Mouse (Mus musculus): ENCODE data around the gene Arhgap10.

DNA sequence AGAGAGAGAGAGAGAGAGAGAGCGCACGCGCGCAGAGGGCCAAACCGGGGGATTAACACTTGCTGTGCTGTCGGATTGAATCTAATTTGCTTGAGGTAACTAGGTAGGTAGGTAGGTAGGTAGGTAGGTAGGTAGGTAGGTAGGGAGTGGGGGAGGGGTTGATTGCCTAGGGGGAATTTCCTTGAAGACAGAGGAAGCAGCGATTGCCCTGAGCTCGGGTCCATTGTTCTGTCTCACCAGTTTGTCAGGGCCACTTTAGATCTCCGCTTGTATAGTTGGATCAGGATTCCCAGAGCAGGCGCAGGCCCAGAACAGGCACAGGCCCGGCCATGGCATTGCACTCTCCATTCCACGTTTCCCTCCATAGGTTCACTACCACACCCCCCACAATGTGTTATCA lies 19.1 kb upstream of the Arhgap10 start:
- no peak for TF ChIP-seq CTCF (IDR thresholded peaks at IDR 0.05; ENCODE audit: control insufficient read depth, insufficient read depth, insufficient replicate concordance, low read depth, low read length)
- no peak for TF ChIP-seq POLR2A (IDR thresholded peaks at IDR 0.05; ENCODE audit: control insufficient read depth, low read depth, low read length)
